Mouse (Mus musculus) embryonic stem cell, embryonic (primary cell): ENCODE measurements around the gene Mb21d2.

Source experiments
- CTCF ChIA-PET, 4 experiments: fragments of 300-600 bp in 2 of 4; fragments of 350-600 bp in 2 of 4; sonication (Branson Sonifier 250); formaldehyde crosslinking; loops; one replicate each; lab custom pipeline; 2022; ENCODE audit warnings: inconsistent platforms in 2 of 4; lab: Charles Lee
- POLR2A ChIA-PET, 4 experiments: fragments of 300-600 bp in 2 of 4; fragments of 350-600 bp in 2 of 4; sonication (Branson Sonifier 250); formaldehyde crosslinking; loops; one replicate each; lab custom pipeline; 2022; ENCODE audit warnings: antibody characterized with exemption in 4 of 4, inconsistent platforms in 1 of 4; lab: Charles Lee

The Mb21d2 gene

DNA sequence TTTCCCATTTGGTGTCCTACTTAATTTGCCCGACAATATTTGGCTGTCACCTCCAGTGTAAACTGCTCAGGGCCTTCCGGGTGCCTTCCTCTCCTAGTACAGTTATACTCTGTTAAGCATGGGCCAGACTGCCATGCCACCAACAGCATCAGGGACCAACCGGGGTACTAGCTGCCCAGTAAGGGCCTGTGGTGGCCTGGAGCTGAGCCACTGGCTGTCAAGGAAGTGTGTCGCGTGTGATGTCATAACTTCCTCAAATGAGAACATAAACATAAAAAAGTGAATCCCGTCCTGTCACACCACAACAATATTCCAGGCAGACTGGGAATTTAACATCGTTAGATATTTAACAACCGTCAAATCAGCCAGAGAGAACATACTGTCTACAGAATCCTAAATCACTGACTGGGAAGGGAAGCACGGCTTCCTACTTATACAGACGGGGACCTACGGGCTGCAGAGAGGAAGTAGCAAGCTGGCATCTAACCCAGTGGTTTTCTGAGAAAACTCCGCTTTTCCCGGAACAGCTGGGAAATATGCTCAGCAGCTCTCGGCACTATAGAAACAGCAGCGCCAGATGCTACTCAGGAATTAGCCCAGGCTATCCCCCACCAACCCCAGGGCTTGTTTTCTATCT is 17.9 kb downstream of the Mb21d2 start:
- CTCF ChIA-PET = interaction anchor here in 2 of 4 experiments (0.5 to 1.2 kb wide), 2 partner anchors 73 to 653 kb away, joined by 3 to 5 read pairs; no protein-coding TSS in a partner anchor
- POLR2A ChIA-PET = interaction anchor here in 1 of 4 experiments (1.2 kb wide), 2 partner anchors 18 to 26 kb away, joined by 4 to 5 read pairs; partner anchors contain the start of gene Mb21d2

DNA sequence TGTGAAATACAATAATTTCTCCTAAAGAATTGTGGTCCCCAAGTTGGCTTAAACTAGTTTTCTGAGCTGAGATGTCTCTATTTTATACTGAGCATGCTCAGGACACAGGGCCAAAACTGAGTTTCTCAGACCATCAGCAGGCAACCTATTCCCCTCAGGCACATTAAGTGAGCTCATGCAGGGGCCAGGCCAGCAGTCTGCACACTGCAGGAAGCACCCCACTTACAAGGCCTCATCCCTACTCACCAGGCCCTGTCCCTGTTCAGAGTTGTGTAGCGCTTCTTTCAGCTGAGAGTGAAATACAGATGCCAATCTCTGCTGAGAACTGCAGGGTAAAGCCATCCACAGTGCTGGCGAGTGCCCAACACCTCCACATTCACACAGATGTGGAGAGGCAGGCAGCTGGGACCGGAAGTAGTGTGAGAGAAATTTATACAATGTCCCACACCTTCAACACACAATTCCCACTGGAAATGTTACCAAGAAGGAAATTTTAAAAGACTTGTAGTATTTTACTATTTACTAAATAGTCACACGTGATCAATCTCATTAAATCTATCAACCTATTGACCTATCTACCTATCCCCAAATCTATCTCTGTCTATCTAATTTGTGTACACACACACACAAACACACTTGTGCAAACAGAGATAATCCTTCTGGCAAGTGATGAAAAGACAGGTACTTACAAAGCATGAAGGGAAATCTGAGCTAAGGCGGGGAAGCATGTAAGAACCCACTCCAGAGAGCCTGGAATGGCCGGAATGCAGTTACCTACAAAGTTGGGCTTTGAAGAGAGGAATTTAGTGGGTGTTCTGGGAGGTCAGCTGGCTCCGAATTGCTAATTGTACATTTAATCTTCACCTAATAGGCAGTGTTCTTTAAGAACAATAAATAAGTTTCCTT is 22.9 kb downstream of the Mb21d2 start:
- POLR2A ChIA-PET = interaction anchor here in 2 of 4 experiments (0.6 to 2.6 kb wide), 6 partner anchors 9 to 73 kb away, joined by 3 to 7 read pairs (median 4); partner anchors contain the start of gene Mb21d2 (in 1 of the 2)
- CTCF ChIA-PET = no interaction called here

DNA sequence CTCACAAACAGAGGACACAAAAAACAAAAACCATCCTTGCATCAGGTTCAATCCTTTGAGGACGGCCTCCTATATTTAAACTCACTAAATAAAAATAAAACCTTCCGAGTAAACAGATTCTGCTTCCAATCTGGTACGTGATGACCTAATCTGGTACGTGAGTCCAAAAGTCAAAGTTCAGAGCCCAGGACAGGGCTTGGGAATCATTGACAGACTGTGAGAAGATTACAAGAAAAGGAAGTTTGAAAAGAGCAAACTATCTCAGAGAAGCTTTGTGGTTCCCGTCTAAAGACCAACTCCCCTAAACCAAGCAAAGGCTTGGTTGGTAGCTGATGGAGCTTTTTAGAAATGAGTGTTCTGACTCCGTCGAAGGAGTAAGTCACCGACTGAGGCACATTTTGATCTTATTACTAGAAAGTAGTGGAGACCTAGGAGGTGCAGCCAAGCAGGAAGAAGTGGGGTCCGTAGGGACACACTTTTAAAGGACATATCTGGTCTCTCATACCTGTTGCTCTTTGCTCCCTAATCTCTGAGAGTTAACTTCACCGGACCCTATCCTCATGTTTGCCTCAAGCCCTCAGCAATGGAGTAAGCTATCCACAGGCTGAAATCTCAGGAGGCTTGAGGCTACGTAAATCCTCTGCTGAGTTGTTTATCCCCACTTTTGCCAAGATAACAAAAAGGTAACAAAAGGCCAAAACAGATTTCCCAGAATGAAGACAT is 23.7 kb downstream of the Mb21d2 start:
- ChIA-PET POLR2A (interaction anchor here in 1 of 4 experiments (0.9 to 2.6 kb wide), 3 partner anchors 23 to 47 kb away, joined by 3 to 6 read pairs (median 3); partner anchors contain the start of gene Mb21d2), CTCF (no interaction called here)

DNA sequence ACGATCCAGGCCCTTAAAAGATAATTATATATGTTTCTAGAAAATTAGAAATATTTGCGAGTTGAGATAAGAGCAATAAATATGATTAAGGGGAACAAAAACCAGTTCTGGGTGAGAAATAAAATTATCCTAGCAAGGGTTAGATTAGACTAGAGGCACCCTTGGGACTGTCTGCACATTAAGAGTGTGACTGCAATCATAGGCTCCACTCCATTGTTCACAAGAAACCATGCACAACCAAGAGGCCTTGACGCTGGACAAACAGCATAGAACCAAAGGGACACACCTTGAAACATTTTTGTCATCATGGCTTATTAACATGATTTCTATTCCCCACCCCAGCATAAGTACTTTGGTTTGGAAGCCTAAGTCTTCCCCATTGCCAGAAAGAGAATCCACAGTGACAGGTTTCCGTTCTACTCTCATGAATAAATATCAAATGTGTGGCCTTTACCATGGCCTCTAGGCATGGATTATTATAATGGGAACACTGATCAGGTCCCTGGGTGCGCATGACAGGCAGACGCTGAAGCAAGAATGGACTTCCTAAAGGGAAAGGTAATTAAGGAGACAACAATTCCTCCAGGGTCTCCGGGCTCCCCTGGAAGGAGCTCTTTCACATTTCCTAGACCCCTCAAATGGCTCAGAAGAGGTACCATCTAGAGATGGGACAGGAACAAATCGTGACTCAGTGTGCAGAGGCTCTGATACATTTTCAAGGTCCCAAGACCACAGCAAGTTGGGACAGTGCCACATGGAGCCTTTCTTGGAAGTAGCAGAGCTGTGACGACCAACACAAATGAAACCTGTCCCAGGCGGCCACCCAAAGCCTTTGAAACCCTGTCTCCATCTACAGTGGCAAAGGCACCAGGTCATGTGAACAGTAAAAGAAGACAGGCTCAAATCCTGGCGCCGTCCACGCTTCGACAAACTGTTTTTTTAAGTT is 26.6 kb downstream of the Mb21d2 start:
- ChIA-PET POLR2A (interaction anchor here in 1 of 4 experiments (1.0 kb wide), 1 partner anchor 10 kb away, joined by 3 read pairs; no protein-coding TSS in a partner anchor), CTCF (no interaction called here)

DNA sequence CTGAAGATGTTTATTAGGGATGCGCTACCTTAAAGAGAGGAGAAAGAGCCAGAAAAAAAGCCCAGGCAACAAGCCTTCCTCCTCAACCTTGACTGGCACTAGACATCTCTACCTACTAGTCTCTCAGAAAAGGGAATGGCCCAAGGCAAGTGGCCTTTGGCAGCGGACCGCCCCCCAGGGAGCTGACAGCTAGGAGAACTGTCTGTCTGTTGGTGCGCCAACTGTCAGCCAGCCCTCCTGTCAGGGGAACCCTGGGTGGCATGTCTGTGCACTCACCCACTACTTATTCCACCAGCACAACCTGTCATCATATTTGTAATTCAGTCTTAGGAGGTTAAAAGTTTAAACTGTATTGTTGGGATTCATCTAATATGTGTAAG is 30.3 kb downstream of the Mb21d2 start:
- CTCF ChIA-PET = interaction anchor here in 1 of 4 experiments (0.6 kb wide), 1 partner anchor 81 kb away, joined by 3 read pairs; no protein-coding TSS in a partner anchor

DNA sequence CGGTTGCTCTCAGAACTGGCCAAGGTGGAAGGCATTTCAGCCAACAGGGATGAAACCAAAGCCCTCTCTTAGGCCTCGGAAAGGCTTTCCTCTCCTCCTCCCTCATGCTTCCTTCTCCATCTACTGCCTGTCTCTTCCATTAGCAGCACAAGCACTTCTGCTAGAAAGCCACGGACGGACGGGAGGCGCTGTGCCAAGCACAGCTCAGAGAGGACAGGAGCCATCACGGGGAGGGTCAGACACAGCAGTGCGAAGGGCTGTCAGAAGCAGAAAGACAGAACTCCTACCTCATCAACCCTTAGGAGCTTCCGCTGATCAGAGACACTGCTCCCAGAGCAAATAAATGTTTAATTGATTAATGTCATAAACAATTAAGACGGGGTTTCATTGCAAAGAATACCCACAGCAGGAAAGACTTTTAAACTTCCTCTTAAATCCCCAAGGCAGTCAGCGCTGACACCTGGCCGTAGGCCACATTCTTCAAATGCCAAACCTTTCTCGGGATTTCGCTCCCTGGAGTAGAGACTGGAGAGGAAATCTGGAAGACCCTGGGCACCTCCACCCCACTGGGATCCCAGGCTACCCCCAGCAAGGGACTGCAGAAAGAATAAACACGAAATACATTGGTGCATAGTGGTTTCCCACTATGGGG is 30.8 kb downstream of the Mb21d2 start:
- ChIA-PET POLR2A (interaction anchor here in 1 of 4 experiments (1.2 kb wide), 1 partner anchor 8 kb away, joined by 4 read pairs; no protein-coding TSS in a partner anchor), CTCF (interaction anchor here in 3 of 4 experiments (0.6 to 1.5 kb wide), 3 partner anchors 10 to 81 kb away, joined by 3 read pairs; no protein-coding TSS in a partner anchor)

More for the DNA sequence above, 30.3 kb downstream of the Mb21d2 start:
- POLR2A ChIA-PET = interaction anchor here in 1 of 4 experiments (1.2 kb wide), 1 partner anchor 9 kb away, joined by 3 read pairs; no protein-coding TSS in a partner anchor

DNA sequence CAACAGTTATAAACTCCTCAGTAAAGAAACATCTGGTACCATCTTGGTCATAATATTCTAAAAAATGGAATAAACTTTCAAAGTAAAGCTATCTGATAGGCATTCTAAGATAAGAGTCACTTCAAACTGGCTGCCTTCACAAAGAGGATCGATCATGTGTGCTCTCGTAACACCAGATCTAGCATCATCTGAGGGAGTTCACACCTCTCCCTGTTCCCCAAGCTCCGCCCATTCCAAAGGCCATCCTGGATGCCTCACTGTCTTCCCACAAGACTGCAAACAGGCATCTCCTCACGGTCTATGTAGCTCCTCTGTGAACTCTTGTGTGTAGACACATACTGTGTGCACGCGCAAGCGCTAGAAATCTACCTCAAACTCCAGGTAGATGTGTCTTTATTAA is 32.9 kb downstream of the Mb21d2 start:
- POLR2A ChIA-PET = interaction anchor here in 1 of 4 experiments (0.5 kb wide), 1 partner anchor 15 kb away, joined by 14 read pairs; no protein-coding TSS in a partner anchor
- CTCF ChIA-PET = no interaction called here

DNA sequence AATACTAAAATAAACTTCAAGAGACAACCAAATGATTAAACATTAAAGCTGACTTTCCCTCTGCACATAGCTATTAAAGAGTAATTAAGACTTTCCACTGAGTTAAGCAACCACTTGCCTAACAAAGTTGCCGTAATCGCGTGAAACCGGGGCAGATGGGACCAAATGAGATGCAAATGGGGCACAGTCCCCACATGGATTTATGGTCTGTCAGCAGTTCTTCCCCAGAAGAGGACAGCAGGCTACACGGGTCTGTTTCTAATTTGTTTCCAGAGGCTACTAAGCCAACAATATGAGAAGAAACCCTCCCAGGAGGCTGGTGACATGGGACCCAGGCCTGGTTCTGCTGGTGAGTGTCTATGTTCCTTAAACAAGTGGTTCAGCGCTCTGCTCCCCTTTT is 34.6 kb downstream of the Mb21d2 start:
- ChIA-PET POLR2A (interaction anchor here in 1 of 4 experiments (0.9 to 1.2 kb wide), 2 partner anchors 12 to 53 kb away, joined by 4 read pairs; no protein-coding TSS in a partner anchor), CTCF (no interaction called here)

DNA sequence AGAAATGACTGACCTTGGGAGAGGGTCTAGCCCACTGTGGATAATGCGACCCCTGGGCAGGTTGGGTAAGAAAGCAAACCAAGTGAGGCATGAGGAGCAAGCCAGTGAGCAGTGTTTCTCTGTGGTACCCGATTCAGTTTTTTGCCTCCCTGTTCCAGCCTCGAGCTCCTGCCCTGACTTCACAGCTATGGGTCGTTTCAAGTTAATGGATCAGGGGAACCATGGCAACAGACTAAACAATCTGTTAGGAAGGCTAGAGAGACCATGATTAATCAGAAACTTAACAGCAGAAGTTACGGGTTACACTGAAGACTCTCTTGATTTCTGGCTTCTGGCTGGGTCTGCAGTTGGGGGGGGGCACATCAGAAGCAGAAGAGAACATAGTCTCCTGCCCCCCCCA is 36.2 kb downstream of the Mb21d2 start:
- ChIA-PET POLR2A (interaction anchor here in 3 of 4 experiments (0.7 to 1.8 kb wide), 5 partner anchors 11 to 893 kb away, joined by 3 to 7 read pairs (median 4); no protein-coding TSS in a partner anchor), CTCF (interaction anchor here in 1 of 4 experiments (0.5 to 0.6 kb wide), 2 partner anchors 38 to 780 kb away, joined by 3 read pairs; no protein-coding TSS in a partner anchor)

DNA sequence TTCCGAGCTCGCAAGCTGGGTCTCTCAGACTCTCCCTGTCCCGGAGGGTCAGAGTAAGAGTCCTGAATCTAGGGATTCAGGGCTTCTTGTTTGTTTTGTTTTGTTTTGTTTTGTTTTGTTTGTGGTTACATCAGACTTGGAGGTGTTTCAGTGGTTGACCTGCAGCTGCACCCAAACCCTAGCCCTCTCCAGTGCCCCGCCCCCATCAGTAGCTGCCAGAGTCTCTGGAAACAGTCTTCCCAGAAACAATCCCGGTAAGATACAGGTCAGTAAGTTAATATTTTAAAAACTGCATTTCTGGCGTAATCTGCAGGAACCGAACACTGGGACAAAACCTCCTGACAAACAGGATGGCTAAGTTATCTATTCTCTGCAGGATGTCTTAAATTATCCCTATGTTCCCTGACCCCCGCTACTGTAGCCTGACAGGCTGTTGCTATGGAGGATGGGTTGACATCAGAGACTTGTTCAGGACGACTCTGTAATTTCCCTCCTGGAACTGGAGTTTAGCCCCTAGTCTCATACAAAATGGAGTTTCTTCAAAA is 43.2 kb downstream of the Mb21d2 start:
- ChIA-PET CTCF (no interaction called here), POLR2A (interaction anchor here in 2 of 4 experiments (0.8 to 1.7 kb wide), 3 partner anchors 9 to 26 kb away, joined by 3 to 6 read pairs (median 4); no protein-coding TSS in a partner anchor)

DNA sequence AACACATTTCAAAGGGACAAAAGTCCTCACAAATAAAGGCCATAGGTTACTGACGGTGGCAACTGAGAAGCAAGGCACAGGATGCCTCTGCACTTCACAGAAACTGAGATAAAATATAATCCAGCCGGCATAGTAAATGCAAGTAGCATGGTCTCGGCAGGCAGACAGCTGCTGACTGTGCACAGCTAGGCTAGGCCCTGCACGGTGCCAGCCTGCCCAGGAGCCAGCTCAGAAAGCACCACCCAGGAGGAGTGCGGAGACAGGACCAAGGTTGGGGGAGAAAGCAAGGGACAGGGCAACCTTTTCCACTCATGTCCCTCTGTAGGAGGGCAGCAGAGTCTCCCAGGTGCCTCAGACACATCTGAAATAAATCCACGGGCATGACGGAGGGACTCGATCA is 44.0 kb downstream of the Mb21d2 start:
- POLR2A ChIA-PET = interaction anchor here in 3 of 4 experiments (0.5 to 1.7 kb wide), 4 partner anchors 13 to 1718 kb away, joined by 3 to 6 read pairs (median 4); no protein-coding TSS in a partner anchor
- CTCF ChIA-PET = no interaction called here

DNA sequence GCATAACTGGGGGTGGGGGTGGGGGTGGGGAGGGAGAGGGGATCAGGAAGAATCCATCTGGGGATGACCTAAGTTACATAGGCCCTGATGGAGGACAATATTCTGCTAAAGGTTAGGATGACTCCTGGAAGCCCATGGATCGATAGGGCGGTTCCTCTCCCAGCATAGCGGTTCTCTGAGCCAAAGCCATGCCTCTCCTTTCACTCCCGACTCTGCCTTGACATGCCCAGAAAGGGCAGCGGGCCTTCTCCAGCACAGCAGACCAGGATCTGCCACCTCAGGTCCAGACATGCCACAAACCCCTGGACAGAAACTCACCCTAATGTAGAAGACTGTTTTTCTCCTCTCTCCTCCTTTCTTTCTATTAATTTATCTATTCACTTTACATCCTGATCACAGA is 44.8 kb downstream of the Mb21d2 start:
- POLR2A ChIA-PET = interaction anchor here in 2 of 4 experiments (0.6 to 1.3 kb wide), 2 partner anchors 40 to 1369 kb away, joined by 3 to 4 read pairs; no protein-coding TSS in a partner anchor
- CTCF ChIA-PET = no interaction called here

DNA sequence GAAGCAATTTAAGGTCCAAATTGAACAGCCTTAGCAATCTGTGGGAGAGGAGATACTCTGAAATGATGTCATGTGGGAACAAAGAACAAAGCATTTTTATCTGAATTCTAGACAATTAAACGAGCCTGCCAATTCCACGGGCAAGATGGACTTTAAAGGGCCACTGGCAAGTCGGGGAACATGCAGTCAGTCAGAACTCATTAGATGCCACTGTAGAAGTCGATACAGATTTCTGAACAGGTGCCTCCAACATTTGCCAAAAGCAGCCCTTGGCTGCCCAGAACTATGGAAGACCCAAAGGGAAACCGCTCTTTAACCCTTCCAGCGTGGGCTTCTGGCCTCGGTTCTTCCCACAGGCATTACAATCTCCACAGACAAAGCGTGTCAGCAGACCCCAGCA is 45.8 kb downstream of the Mb21d2 start:
- POLR2A ChIA-PET = interaction anchor here in 2 of 4 experiments (0.8 to 1.5 kb wide), 4 partner anchors 11 to 45 kb away, joined by 3 read pairs; no protein-coding TSS in a partner anchor
- CTCF ChIA-PET = no interaction called here

DNA sequence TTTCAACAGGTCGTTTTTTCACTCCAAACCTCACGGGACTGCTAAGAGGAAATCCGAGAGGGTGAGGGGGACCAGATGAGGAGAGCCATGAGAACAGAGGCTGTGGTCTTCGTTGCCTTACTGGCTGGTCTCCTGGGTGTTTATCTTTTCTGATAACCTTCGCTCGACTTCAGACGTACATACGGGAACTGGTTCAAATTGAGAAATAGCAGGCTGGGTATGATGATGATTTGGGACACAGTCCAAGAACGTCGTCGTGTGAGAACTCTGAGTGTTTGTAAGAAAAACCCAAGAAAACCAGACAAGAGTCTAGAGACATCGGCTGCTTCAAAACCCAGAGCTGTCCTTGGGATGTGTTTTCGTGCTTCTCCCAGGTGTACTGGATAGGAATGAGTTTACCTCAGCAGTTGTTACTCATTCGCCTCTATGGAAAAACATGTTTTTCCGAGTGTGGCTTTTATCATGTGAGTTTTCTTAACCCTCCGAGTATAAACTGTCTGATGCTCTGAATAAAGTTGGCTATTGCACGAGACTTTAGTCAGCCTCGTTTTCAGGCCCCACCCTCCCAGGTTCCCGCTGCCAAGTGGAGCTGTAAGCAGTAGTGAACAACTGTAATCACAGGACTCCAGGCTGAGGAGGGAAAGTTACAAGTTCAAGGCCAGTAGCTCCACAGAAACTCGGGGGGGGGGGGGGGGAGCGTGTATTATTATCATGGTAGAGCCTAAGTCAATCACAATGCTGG is 46.6 kb downstream of the Mb21d2 start:
- ChIA-PET POLR2A (interaction anchor here in 3 of 4 experiments (0.7 to 1.5 kb wide), 4 partner anchors 11 to 46 kb away, joined by 3 to 5 read pairs (median 3); no protein-coding TSS in a partner anchor), CTCF (interaction anchor here in 1 of 4 experiments (0.6 kb wide), 1 partner anchor 674 kb away, joined by 3 read pairs; no protein-coding TSS in a partner anchor)

DNA sequence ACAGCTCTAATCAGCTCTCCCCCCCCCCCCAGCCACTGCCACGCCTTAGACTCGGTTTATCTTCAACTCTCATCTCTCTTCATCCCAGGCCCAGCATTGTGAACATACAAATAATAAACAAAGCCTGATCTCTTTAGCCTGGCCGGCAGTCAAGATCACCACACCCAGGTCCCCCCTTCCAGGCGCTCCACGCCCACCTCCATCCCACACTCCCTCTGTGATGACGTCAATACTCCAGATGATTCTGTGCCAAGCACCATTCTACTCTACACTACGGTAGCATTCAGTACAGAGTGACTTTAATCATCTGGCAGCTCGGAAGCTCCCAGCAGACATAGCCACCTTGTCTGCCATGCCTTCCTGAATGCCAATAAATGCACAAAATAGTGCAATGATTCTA is 47.7 kb downstream of the Mb21d2 start:
- POLR2A ChIA-PET = interaction anchor here in 3 of 4 experiments (0.5 to 0.8 kb wide), 4 partner anchors 12 to 559 kb away, joined by 3 to 14 read pairs (median 3); no protein-coding TSS in a partner anchor
- CTCF ChIA-PET = interaction anchor here in 1 of 4 experiments (0.5 to 0.6 kb wide), 2 partner anchors 41 to 283 kb away, joined by 4 to 5 read pairs; no protein-coding TSS in a partner anchor
